Mouse (Mus musculus) cerebellum, adult 18-20 months (tissue): Measurements from ENCODE around the gene Marcks.
"Not testable (repeated sequence)": the region's sequence is repeated elsewhere in the genome, so short reads cannot be mapped to it uniquely, and the experiment has no call there.

Experiments used
- DNase-seq, 2 experiments: peaks; one replicate each; pipeline ENCODE4 v3.0.0; 2021

The Marcks gene

GRCm38 (mm10) chr10:37135951-37136751, 2.6 kb downstream of the Marcks start:
- peak; percentile 40 to 77 for DNase-seq

GRCm38 (mm10) chr10:37133876-37134708, 4.6 kb downstream of the Marcks start:
- no peak for DNase-seq

GRCm38 (mm10) chr10:37132671-37133070, 6.0 kb downstream of the Marcks start:
- no peak for DNase-seq

- DNase-seq, result no peak
Observed at GRCm38 (mm10) chr10:37129652-37130051, 9.1 kb downstream of the Marcks start.

GRCm38 (mm10) chr10:37115329-37115728, 23.4 kb downstream of the Marcks start:
- no peak for DNase-seq

- DNase-seq, result no peak
Observed at GRCm38 (mm10) chr10:37112812-37113211, 25.9 kb downstream of the Marcks start.

GRCm38 (mm10) chr10:37112362-37112761, 26.4 kb downstream of the Marcks start:
- no peak for DNase-seq

- DNase-seq, result no peak
Observed at GRCm38 (mm10) chr10:37111432-37111831, 27.3 kb downstream of the Marcks start.

- no peak for DNase-seq
Observed at GRCm38 (mm10) chr10:37106871-37107627, 31.7 kb downstream of the Marcks start.

- no peak for DNase-seq
Observed at GRCm38 (mm10) chr10:37106303-37106702, 32.4 kb downstream of the Marcks start.

- DNase-seq, result no peak
Observed at GRCm38 (mm10) chr10:37102227-37103080, 36.3 kb downstream of the Marcks start.

GRCm38 (mm10) chr10:37101733-37102132, 37.0 kb downstream of the Marcks start:
- peak in 1 of 2 experiments; percentile 2 for DNase-seq

GRCm38 (mm10) chr10:37096529-37096928, 42.2 kb downstream of the Marcks start:
- DNase-seq, result no peak

- no peak for DNase-seq
Observed at GRCm38 (mm10) chr10:37095803-37096202, 42.9 kb downstream of the Marcks start.

GRCm38 (mm10) chr10:37093306-37093705, 45.4 kb downstream of the Marcks start:
- no peak for DNase-seq

GRCm38 (mm10) chr10:37090411-37090810, 48.3 kb downstream of the Marcks start:
- DNase-seq, result no peak

- DNase-seq, result not testable (repeated sequence)
Observed at GRCm38 (mm10) chr10:37084071-37084470, 54.6 kb downstream of the Marcks start.
